Mouse (Mus musculus) forebrain, embryonic 11.5 days (tissue): ENCODE measurements around the gene Naa20. TPM values are rescaled to one million over a fixed set of nuclear protein-coding genes. Genes with fewer than 3 reads are reported as not detected.

Source experiments
- ATAC-seq: fragments of 200-750 bp; cut with Nextera tagmentation; replicated peaks from 2 replicates; pipeline ENCODE4 v1.8.0; 2017; ENCODE audit warnings: moderate TSS enrichment; ENCODE audit not compliant: low FRiP score
- DNase-seq: peaks from one replicate; pipeline ENCODE4 v3.0.0-alpha.2; 2017; ENCODE audit warnings: low spot score
- H3K27ac ChIP-seq: fragments of 300-500 bp; sonication (generic); 2 replicates; pipeline ENCODE4 v1.5.1; 2014; ENCODE audit warnings: low read depth, low read length
- H3K27me3 ChIP-seq: fragments of 300-500 bp; sonication (generic); 2 replicates; pipeline ENCODE4 v1.6.1; 2014; ENCODE audit warnings: mild to moderate bottlenecking, low read length, mixed read lengths; ENCODE audit not compliant: control insufficient read depth, insufficient read depth
- H3K36me3 ChIP-seq: fragments of 300-500 bp; sonication (generic); 2 replicates; pipeline ENCODE4 v1.6.1; 2014; ENCODE audit warnings: mild to moderate bottlenecking, low read length, moderate library complexity, mixed read lengths; ENCODE audit not compliant: control insufficient read depth, insufficient read depth
- H3K4me1 ChIP-seq: fragments of 300-500 bp; sonication (generic); replicated peaks from 2 replicates; pipeline ENCODE4 v1.6.1; 2014; ENCODE audit warnings: low read length, mixed read lengths; ENCODE audit not compliant: control insufficient read depth, insufficient read depth
- H3K4me2 ChIP-seq: fragments of 300-500 bp; sonication (generic); 2 replicates; pipeline ENCODE4 v1.6.1; 2014; ENCODE audit warnings: low read depth, mild to moderate bottlenecking, low read length, moderate library complexity, mixed read lengths; ENCODE audit not compliant: severe bottlenecking
- H3K4me3 ChIP-seq: fragments of 300-500 bp; sonication (generic); 2 replicates; pipeline ENCODE4 v1.5.1; 2014; ENCODE audit warnings: low read depth, low read length
- H3K9ac ChIP-seq: fragments of 300-500 bp; sonication (generic); 2 replicates; pipeline ENCODE4 v1.6.1; 2014; ENCODE audit warnings: low read length
- H3K9me3 ChIP-seq: fragments of 300-500 bp; sonication (generic); 2 replicates; pipeline ENCODE4 v1.6.1; 2016; ENCODE audit warnings: low read length, mixed read lengths; ENCODE audit not compliant: control insufficient read depth
- WGBS: fragments of 180-500 bp; shearing (Covaris S2); extraction: QIAGEN DNeasy Blood & Tissue Kit; methylation state at CpG from one replicate; pipeline ENCODE4 v1.1.7; 2014; 5-methylcytosine and 5-hydroxymethylcytosine counted together
- polyA plus RNA-seq: library from polyadenylated mRNA; unstranded; fragments of >200 nt; fragmentation: Nextera tagmentation; extraction: Ambion mirVana; gene quantifications from 2 replicates; pipeline ENCODE4 v1.2.1, GENCODE M21; 2014

Naa20 gene
- polyA plus RNA-seq, 1 experiment from 2014 or later = 142 TPM

- ATAC-seq (no peak), DNase-seq (no peak)
- peaks cover 11% of the 10 kb centered on the region; the same call in 1 of the 2 replicates for H3K36me3 ChIP-seq
Observed at GRCm38 (mm10) chr2:145920941-145921650, 19.2 kb downstream of the Naa20 start.

GRCm38 (mm10) chr2:145934339-145935231 is 32.7 kb downstream of the Naa20 start, which contains the start of the genes Cfap61 and Crnkl1:
Cfap61 (plus strand) TSS chr2:145934784.
Crnkl1 (minus strand) TSS chr2:145935014.
- Histone ChIP-seq H3K27ac (no peak within 1 kb of the TSS), H3K9me3 (no peaks in the 10 kb centered on the region), H3K9ac (peak within 1 kb of the TSS; percentile 58), H3K4me3 (peak within 1 kb of the TSS; percentile 73), H3K4me1 (peaks cover 2% of the 10 kb centered on the region; the same call in 1 of the 2 replicates), H3K27me3 (no peaks in the 10 kb centered on the region), H3K4me2 (peak within 1 kb of the TSS; percentile 82), H3K36me3 (peaks cover 5% of the 10 kb centered on the region; the same call in 1 of the 2 replicates)
- peak; percentile 94 for DNase-seq
- WGBS = under 1% methylated on average over 61 of the region's 61 CpGs
- ATAC-seq = peak; percentile 98

More at GRCm38 (mm10) chr2:145920941-145921650, 19.2 kb downstream of the Naa20 start:
- no peaks in the 10 kb centered on the region for H3K9me3 ChIP-seq
- H3K4me1 ChIP-seq = no peaks in the 10 kb centered on the region
- no peak overlapping the region for H3K9ac ChIP-seq
- 92% methylated on average over 8 of the region's 8 CpGs for WGBS
- H3K27ac ChIP-seq = no peak overlapping the region
- no peak overlapping the region for H3K4me2 ChIP-seq
- H3K27me3 ChIP-seq = no peaks in the 10 kb centered on the region
- no peak overlapping the region for H3K4me3 ChIP-seq

GRCm38 (mm10) chr2:145936975-145937374 is 35.1 kb downstream of the Naa20 start:
- no peak for ATAC-seq
- no peaks in the 10 kb centered on the region for H3K9me3 ChIP-seq
- H3K4me1 ChIP-seq = peaks cover 2% of the 10 kb centered on the region; the same call in 1 of the 2 replicates
- H3K27ac ChIP-seq = no peak overlapping the region
- no peak overlapping the region for H3K4me3 ChIP-seq
- H3K27me3 ChIP-seq = no peaks in the 10 kb centered on the region
- H3K9ac ChIP-seq = no peak overlapping the region
- 82% methylated on average over 8 of the region's 8 CpGs for WGBS
- no peak for DNase-seq
- H3K4me2 ChIP-seq = no peak overlapping the region
- no peaks in the 10 kb centered on the region for H3K36me3 ChIP-seq

GRCm38 (mm10) chr2:145941403-145941802 is 39.5 kb downstream of the Naa20 start:
- Histone ChIP-seq H3K27me3 (no peaks in the 10 kb centered on the region), H3K4me3 (no peak overlapping the region), H3K4me2 (no peak overlapping the region), H3K36me3 (no peaks in the 10 kb centered on the region), H3K27ac (no peak overlapping the region), H3K9ac (no peak overlapping the region), H3K9me3 (no peaks in the 10 kb centered on the region), H3K4me1 (no peaks in the 10 kb centered on the region)
- WGBS = 68% methylated on average over 3 of the region's 3 CpGs
- DNase-seq (no peak), ATAC-seq (no peak)

GRCm38 (mm10) chr2:145944286-145944685 is 42.4 kb downstream of the Naa20 start:
- H3K4me1 ChIP-seq = peaks cover under 1% of the 10 kb centered on the region; the same call in 1 of the 2 replicates
- H3K36me3 ChIP-seq = no peaks in the 10 kb centered on the region
- H3K9ac ChIP-seq = no peak overlapping the region
- H3K27me3 ChIP-seq = no peaks in the 10 kb centered on the region
- ATAC-seq = no peak
- no peak for DNase-seq
- no peak overlapping the region for H3K27ac ChIP-seq
- 78% methylated on average over 3 of the region's 3 CpGs for WGBS
- no peak overlapping the region for H3K4me2 ChIP-seq
- H3K4me3 ChIP-seq = no peak overlapping the region
- no peaks in the 10 kb centered on the region for H3K9me3 ChIP-seq

- WGBS = 47% methylated on average over 7 of the region's 7 CpGs
- DNase-seq = no peak
Observed at GRCm38 (mm10) chr2:145948402-145948954, 46.6 kb downstream of the Naa20 start.

GRCm38 (mm10) chr2:145949475-145950068 is 47.7 kb downstream of the Naa20 start:
- peak overlapping the region; percentile 13; the same call in 1 of the 2 replicates for H3K9ac ChIP-seq
- no peak overlapping the region for H3K4me3 ChIP-seq
- H3K9me3 ChIP-seq = no peaks in the 10 kb centered on the region
- H3K4me2 ChIP-seq = no peak overlapping the region
- no peaks in the 10 kb centered on the region for H3K36me3 ChIP-seq
- ATAC-seq (no peak), DNase-seq (no peak)
- no peak overlapping the region for H3K27ac ChIP-seq
- peaks cover 5% of the 10 kb centered on the region; the same call in 1 of the 2 replicates for H3K4me1 ChIP-seq
- H3K27me3 ChIP-seq = no peaks in the 10 kb centered on the region; the same call in 1 of the 2 replicates
- 48% methylated on average over 11 of the region's 11 CpGs for WGBS

More at GRCm38 (mm10) chr2:145948402-145948954, 46.6 kb downstream of the Naa20 start:
- no peak overlapping the region for H3K4me3 ChIP-seq
- H3K4me1 ChIP-seq = peaks cover 5% of the 10 kb centered on the region; the same call in 1 of the 2 replicates
- no peak overlapping the region for H3K9ac ChIP-seq
- H3K4me2 ChIP-seq = no peak overlapping the region
- no peak for ATAC-seq
- no peaks in the 10 kb centered on the region for H3K36me3 ChIP-seq
- H3K27me3 ChIP-seq = no peaks in the 10 kb centered on the region; the same call in 1 of the 2 replicates
- no peak overlapping the region for H3K27ac ChIP-seq
- H3K9me3 ChIP-seq = no peaks in the 10 kb centered on the region

- Histone ChIP-seq H3K4me3 (no peak overlapping the region), H3K9me3 (no peaks in the 10 kb centered on the region), H3K9ac (no peak overlapping the region), H3K27ac (no peak overlapping the region), H3K27me3 (no peaks in the 10 kb centered on the region; the same call in 1 of the 2 replicates), H3K4me2 (no peak overlapping the region), H3K36me3 (no peaks in the 10 kb centered on the region), H3K4me1 (peaks cover 5% of the 10 kb centered on the region; the same call in 1 of the 2 replicates)
- 33% methylated on average over 10 of the region's 10 CpGs for WGBS
- DNase-seq (no peak), ATAC-seq (no peak)
Observed at GRCm38 (mm10) chr2:145950239-145950638, 48.3 kb downstream of the Naa20 start.
